Mouse (Mus musculus) thymus, postnatal 10 days (tissue): Measurements from ENCODE around the gene Nxph4.

Experiments used
- DNase-seq, 2 experiments: peaks; one replicate each; pipeline ENCODE4 v3.0.0; 2021; ENCODE audit warnings: low spot score in 2 of 2

Nxph4 gene

GRCm38 (mm10) chr10:127490160-127491127 is 43.9 kb downstream of the Nxph4 start:
- DNase-seq = no peak

DNA sequence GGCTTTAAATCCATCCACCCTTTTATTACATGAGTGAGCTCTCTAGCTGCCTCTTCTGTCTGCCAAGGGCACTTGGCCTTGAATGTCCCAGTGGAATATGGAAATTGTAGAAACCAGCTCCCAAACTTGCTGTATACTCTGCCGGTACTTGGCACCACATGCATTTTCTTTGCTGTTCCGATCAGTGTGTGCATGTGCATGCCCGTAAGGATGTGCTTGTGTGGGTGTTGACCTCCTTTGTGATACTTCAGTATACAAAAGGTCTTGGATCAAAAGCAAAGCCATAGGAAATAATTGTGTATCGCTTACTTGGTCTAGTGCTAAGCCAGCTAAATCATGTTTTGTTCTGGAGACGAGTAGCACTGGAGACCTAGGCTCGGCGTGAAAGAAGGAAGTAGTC is 45.5 kb downstream of the Nxph4 start:
- DNase-seq = no peak

DNA sequence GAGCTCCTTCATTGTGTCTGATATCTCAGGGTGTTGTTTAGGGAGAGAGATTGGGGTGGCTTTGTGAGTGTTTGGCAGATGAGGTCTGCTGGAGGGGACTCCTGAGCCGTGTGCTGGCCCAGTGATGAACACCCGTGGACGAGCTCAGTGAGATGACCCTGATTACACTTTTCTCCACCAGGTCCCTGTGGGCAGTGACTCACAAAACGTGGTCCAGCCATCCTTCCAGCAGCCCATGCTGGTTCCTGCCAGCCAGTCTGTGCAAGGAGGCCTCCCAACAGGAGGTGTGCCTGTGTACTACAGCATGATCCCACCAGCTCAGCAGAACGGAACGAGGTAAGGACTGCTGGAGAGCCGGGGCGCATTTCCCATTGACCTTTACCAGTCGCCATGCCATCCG is 49.1 kb downstream of the Nxph4 start:
- DNase-seq = no peak

- no peak for DNase-seq
Measured at GRCm38 (mm10) chr10:127480833-127481813, 53.2 kb downstream of the Nxph4 start.

DNA sequence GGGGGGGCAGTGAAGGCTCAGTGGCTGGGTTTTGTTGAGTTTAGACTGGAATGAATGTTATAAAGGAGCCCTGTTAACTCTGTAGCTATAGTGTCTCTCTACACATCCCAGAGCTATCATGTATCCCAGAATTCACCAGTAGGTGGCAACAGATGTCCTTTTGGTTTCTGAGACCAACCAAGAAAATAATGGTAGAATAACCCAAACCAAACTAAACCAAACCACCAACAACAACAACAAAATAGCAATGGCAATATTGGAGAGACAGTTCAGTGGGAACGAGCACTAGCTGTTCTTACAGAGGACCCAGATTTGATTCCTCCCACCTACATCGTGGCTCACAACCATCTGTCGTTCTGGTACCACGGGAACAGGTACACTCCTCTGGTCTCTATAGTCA is 55.2 kb downstream of the Nxph4 start:
- peak in 1 of 2 experiments; percentile 31 for DNase-seq

GRCm38 (mm10) chr10:127477301-127477700 is 57.1 kb downstream of the Nxph4 start:
- no peak for DNase-seq

DNA sequence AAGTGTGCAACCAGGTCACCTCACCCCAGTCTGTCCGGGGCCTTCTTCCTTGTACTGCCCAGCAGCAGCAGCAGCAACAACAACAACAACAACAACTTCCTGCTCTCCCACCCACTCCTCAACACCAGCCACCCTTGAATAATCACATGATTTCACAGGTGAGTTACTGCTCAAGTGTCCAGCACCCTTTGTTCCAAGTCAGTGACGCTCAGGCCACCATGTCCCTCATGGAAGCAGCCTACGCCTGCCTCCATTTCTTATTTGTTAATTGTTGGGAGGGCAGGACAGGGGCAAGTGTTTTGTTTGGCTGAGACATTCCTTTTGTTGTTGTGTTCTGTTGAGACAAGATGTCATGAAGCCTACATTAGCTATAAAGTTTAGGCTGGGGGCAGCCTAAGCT is 57.8 kb downstream of the Nxph4 start:
- DNase-seq = no peak
